Mouse (Mus musculus): ENCODE results near the gene Dcp1b. TPM values are rescaled to one million over a fixed set of nuclear protein-coding genes. Genes with fewer than 3 reads are reported as not detected.

The Dcp1b gene
- polyA plus RNA-seq, 1 experiment from 2014 or later, result 13.3 TPM

- H3K4me3 ChIP-seq, result peak overlapping the region; percentile 70
- no peak for ATAC-seq (replicated peaks)
- 63% methylated on average over 7 of the region's 7 CpGs for WGBS
Observed at GRCm38 (mm10) chr6:119176103-119176502, 1.1 kb downstream of the Dcp1b start.

DNA sequence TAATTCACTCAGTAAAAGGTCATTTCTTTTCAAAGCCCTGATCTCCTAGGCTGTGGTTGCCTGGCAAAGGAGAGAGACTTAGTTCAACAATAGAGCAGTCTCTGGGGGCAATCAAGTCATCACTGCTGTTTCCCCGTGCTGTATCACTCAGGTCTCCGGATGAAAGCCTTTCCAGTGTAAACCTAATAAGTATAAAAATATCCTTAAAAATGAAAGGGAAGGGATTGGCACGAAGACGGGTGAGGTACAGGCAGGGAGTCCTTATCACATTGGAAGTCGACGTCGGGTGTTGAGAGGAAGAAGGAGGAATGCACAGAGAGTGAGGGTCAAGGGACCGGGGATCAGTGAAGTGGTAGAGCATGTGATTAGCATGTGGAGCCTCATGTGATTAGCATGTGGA lies 2.0 kb downstream of the Dcp1b start:
- H3K27ac ChIP-seq (replicated peaks), result no peak overlapping the region
- no peaks in the 10 kb centered on the region for H3K27me3 ChIP-seq
- no peak for ATAC-seq (replicated peaks)

More at GRCm38 (mm10) chr6:119176103-119176502, 1.1 kb downstream of the Dcp1b start:
- no peaks in the 10 kb centered on the region for H3K27me3 ChIP-seq
- no peaks in the 10 kb centered on the region for H3K9me3 ChIP-seq
- H3K4me2 ChIP-seq (replicated peaks), result peak overlapping the region; percentile 66
- H3K9ac ChIP-seq (replicated peaks), result peak overlapping the region; percentile 88; the same call in 1 of the 2 replicates
- H3K36me3 ChIP-seq, result no peaks in the 10 kb centered on the region
- H3K27ac ChIP-seq (replicated peaks), result no peak overlapping the region
- peaks cover 17% of the 10 kb centered on the region for H3K4me1 ChIP-seq

GRCm38 (mm10) chr6:119180188-119180587 lies 5.1 kb downstream of the Dcp1b start:
- no peak overlapping the region for H3K4me2 ChIP-seq (replicated peaks)
- H3K27ac ChIP-seq (replicated peaks), result no peak overlapping the region

More for the DNA sequence above, 2.0 kb downstream of the Dcp1b start:
- no peak overlapping the region for H3K4me2 ChIP-seq (replicated peaks)
- no peak overlapping the region; the same call in 1 of the 2 replicates for H3K9ac ChIP-seq (replicated peaks)
- H3K9me3 ChIP-seq, result no peaks in the 10 kb centered on the region
- H3K36me3 ChIP-seq, result no peaks in the 10 kb centered on the region
- 70% methylated on average over 8 of the region's 8 CpGs for WGBS
- H3K4me3 ChIP-seq, result no peak overlapping the region
- peaks cover 17% of the 10 kb centered on the region for H3K4me1 ChIP-seq

GRCm38 (mm10) chr6:119182211-119182610 lies 7.2 kb downstream of the Dcp1b start:
- no peak for ATAC-seq (replicated peaks)
- H3K4me1 ChIP-seq, result no peaks in the 10 kb centered on the region; the same call in 1 of the 2 replicates
- H3K9me3 ChIP-seq, result no peaks in the 10 kb centered on the region
- H3K36me3 ChIP-seq, result peaks cover 8% of the 10 kb centered on the region; the same call in 1 of the 2 replicates
- no peak overlapping the region for H3K9ac ChIP-seq (replicated peaks)
- H3K27ac ChIP-seq (replicated peaks), result no peak overlapping the region
- no peaks in the 10 kb centered on the region for H3K27me3 ChIP-seq
- no peak overlapping the region for H3K4me3 ChIP-seq
- WGBS, result 90% methylated on average over 9 of the region's 9 CpGs
- H3K4me2 ChIP-seq (replicated peaks), result no peak overlapping the region

More at GRCm38 (mm10) chr6:119180188-119180587, 5.1 kb downstream of the Dcp1b start:
- Histone ChIP-seq H3K9me3 (no peaks in the 10 kb centered on the region), H3K4me1 (peaks cover 13% of the 10 kb centered on the region), H3K9ac (replicated peaks) (no peak overlapping the region), H3K36me3 (peaks cover 6% of the 10 kb centered on the region; the same call in 1 of the 2 replicates), H3K4me3 (no peak overlapping the region), H3K27me3 (no peaks in the 10 kb centered on the region)
- 88% methylated on average over 2 of the region's 2 CpGs for WGBS
- ATAC-seq (replicated peaks), result no peak

GRCm38 (mm10) chr6:119183781-119184180 lies 8.7 kb downstream of the Dcp1b start:
- H3K9ac ChIP-seq (replicated peaks), result no peak overlapping the region
- no peak overlapping the region for H3K27ac ChIP-seq (replicated peaks)
- 25% methylated on average over 3 of the region's 3 CpGs for WGBS
- H3K4me2 ChIP-seq (replicated peaks), result no peak overlapping the region
- peaks cover 11% of the 10 kb centered on the region; the same call in 1 of the 2 replicates for H3K36me3 ChIP-seq
- H3K9me3 ChIP-seq, result no peaks in the 10 kb centered on the region
- H3K27me3 ChIP-seq, result no peaks in the 10 kb centered on the region
- ATAC-seq (replicated peaks), result no peak
- no peak overlapping the region for H3K4me3 ChIP-seq
- no peaks in the 10 kb centered on the region for H3K4me1 ChIP-seq

DNA sequence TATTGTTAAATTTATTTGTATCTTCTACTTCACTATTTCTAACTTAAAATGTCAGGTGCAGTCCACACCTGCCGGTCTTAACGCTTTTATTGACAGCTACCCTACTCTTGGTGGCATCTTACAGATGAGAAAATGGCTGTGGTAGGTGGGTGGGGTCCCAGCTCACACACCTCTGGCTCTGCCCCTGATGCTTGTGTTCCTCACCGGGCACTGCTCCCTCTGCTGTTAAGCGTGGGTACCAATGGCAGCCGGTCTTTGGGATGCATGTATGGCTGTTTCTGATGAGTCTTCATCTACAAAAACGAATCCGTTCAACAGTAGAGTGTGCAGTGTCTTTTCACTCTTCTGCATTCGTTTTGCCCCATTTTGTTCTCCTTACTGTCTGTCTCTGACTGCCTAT lies 11.6 kb downstream of the Dcp1b start:
- H3K27ac ChIP-seq (replicated peaks), result no peak overlapping the region
- ATAC-seq (replicated peaks), result no peak
- peaks cover 31% of the 10 kb centered on the region; the same call in 1 of the 2 replicates for H3K36me3 ChIP-seq
- H3K4me1 ChIP-seq, result no peaks in the 10 kb centered on the region
- WGBS, result 57% methylated on average over 8 of the region's 8 CpGs
- no peaks in the 10 kb centered on the region for H3K9me3 ChIP-seq
- no peak overlapping the region for H3K9ac ChIP-seq (replicated peaks)
- H3K27me3 ChIP-seq, result no peaks in the 10 kb centered on the region
- no peak overlapping the region for H3K4me2 ChIP-seq (replicated peaks)
- no peak overlapping the region for H3K4me3 ChIP-seq

- H3K4me1 ChIP-seq, result no peaks in the 10 kb centered on the region
- H3K27me3 ChIP-seq, result no peaks in the 10 kb centered on the region
- no peaks in the 10 kb centered on the region for H3K9me3 ChIP-seq
- ATAC-seq (replicated peaks), result no peak
- no peak overlapping the region for H3K9ac ChIP-seq (replicated peaks)
- H3K36me3 ChIP-seq, result peaks cover 31% of the 10 kb centered on the region; the same call in 1 of the 2 replicates
- no peak overlapping the region for H3K4me2 ChIP-seq (replicated peaks)
- WGBS, result 46% methylated on average over 6 of the region's 6 CpGs
- H3K27ac ChIP-seq (replicated peaks), result no peak overlapping the region
- H3K4me3 ChIP-seq, result no peak overlapping the region
Observed at GRCm38 (mm10) chr6:119187631-119188030, 12.6 kb downstream of the Dcp1b start.

DNA sequence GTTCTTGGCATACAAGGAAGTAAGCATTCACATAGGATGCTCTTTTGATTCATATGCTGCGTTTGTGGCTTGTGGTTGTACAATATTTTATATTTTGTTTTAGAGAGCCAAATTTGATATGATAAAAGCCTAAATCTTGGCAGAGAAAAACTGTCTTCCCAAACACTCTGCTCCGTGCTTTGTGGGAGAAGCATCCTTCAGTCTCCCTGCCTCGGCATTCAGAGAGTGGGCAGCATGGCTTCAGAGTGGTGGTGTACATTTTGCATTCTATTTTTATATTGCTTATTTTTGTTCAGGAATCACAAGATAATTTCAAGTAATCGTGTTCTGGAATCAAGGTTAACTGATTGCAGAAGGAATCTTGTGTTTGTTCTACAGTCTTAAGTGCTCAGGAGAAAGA lies 16.4 kb downstream of the Dcp1b start:
- Histone ChIP-seq H3K9me3 (no peaks in the 10 kb centered on the region), H3K4me1 (0 out of 2 replicates have a peak, but pooled peaks cover 2% of the 10 kb centered on the region), H3K4me2 (replicated peaks) (no peak overlapping the region), H3K4me3 (no peak overlapping the region), H3K9ac (replicated peaks) (no peak overlapping the region), H3K36me3 (peaks cover 46% of the 10 kb centered on the region), H3K27me3 (no peaks in the 10 kb centered on the region), H3K27ac (replicated peaks) (no peak overlapping the region)
- 90% methylated on average over 4 of the region's 4 CpGs for WGBS
- ATAC-seq (replicated peaks), result no peak

DNA sequence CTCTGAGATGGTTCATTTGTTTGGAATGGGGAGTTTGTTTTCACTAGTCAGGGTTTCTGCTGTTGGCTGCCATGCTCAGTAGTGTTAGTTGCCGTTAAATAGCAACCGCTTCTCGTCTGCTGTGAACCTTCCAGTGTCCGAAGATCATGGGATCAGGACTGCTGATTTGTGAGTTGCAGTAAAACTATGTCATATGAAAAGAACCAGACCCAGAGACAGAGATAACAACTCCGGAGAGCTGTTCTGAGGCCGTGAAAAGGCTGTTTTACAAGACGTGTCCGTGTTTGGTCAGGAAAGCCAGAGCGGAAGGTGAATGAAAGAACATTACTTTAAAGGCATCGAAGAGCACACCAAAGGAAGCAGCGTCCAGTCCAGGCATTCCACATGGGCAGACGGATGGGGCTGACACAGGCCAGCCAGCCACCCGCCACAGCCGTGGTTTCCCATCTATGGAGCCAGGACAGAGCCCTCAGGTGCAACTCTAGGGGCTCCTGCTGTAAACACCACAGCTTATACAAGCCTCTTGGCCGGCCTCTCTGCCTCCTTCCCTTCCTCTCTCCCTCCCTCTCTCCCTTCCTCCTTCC lies 18.6 kb downstream of the Dcp1b start:
- Histone ChIP-seq H3K4me1 (peaks cover 24% of the 10 kb centered on the region), H3K27me3 (no peaks in the 10 kb centered on the region), H3K9ac (replicated peaks) (no peak overlapping the region), H3K9me3 (no peaks in the 10 kb centered on the region), H3K36me3 (peaks cover 40% of the 10 kb centered on the region), H3K4me3 (no peak overlapping the region), H3K27ac (replicated peaks) (no peak overlapping the region), H3K4me2 (replicated peaks) (no peak overlapping the region)
- ATAC-seq (replicated peaks), result no peak
- 93% methylated on average over 15 of the region's 15 CpGs for WGBS

DNA sequence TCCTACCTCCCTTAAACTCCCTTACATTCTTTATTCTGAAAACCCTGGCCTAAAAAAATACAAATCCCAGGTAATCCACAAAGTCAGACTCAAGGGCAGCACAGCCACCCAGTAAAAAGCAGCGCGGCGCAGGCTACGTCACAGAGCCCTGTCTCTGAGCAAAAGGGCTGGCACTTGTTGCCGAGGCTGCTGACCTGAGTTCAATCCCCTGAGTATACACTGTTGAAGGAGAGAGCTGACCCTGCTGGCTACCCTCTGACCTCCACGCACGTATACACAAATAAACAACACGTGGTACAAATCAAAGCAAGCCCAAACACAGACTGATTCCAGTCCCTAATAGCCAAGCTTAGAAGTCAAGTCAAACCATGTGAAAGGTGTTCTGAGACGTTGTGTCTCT lies 19.1 kb downstream of the Dcp1b start:
- no peak overlapping the region for H3K4me2 ChIP-seq (replicated peaks)
- no peak overlapping the region for H3K27ac ChIP-seq (replicated peaks)
- 92% methylated on average over 9 of the region's 9 CpGs for WGBS
- no peaks in the 10 kb centered on the region for H3K9me3 ChIP-seq
- no peak overlapping the region for H3K9ac ChIP-seq (replicated peaks)
- peaks cover 29% of the 10 kb centered on the region for H3K4me1 ChIP-seq
- ATAC-seq (replicated peaks), result no peak
- peaks cover 40% of the 10 kb centered on the region for H3K36me3 ChIP-seq
- H3K27me3 ChIP-seq, result no peaks in the 10 kb centered on the region
- no peak overlapping the region for H3K4me3 ChIP-seq

GRCm38 (mm10) chr6:119194601-119195000 lies 19.5 kb downstream of the Dcp1b start:
- Histone ChIP-seq H3K36me3 (peaks cover 36% of the 10 kb centered on the region), H3K4me3 (no peak overlapping the region), H3K9me3 (no peaks in the 10 kb centered on the region), H3K9ac (replicated peaks) (no peak overlapping the region), H3K27me3 (no peaks in the 10 kb centered on the region), H3K4me1 (peaks cover 33% of the 10 kb centered on the region), H3K4me2 (replicated peaks) (no peak overlapping the region), H3K27ac (replicated peaks) (no peak overlapping the region)
- 91% methylated on average over 7 of the region's 7 CpGs for WGBS
- no peak for ATAC-seq (replicated peaks)

DNA sequence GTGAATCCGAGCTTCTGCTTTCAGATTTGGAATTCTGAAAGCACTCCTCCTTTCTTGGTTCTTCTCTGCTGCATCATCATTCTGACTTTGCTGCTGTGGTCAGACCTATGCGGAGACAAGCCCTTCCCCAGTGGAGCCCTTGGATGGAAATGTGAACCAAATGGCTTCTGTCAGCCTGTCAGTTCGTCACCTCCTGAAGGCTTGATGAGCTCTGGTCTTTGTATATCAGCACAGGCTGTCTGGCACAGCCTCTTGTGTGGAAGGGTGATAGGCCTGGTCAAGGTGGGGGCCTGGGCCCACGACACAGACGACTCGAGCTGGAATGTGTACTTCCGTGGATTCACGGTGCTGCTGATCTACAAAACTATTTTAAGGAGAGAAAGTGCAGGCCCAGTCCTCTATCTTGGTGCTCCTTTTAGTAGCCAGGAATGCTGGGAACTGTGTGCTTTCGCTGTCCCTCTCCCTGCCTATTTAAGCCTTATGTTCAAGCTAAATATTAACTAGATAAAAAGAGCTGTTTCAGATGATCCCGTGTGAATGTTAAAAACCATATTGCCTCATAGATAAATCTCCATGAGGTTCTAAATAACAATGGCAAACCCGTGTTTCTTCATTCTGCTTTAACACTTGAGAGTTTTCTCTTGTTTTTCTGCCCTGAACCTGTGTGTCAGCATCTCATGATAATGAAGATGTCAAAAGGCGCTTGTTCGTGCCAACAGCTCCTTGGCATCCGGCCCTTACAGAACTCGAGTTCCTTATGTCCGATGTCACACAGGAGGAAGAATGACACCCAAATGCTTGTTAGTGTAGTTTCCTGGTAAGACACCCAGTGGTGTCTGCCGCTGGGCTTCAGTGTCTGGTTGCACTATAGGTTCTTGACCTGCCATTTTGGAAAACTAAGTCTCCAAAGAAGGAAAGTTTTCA lies 21.6 kb downstream of the Dcp1b start, which contains the start of gene Cacna1c:
Gene Cacna1c (minus strand): TSS at position 37 of the 924 bp plus-strand sequence.
- no peak within 1 kb of the TSS; the same call in 1 of the 2 replicates for H3K27ac ChIP-seq (replicated peaks)
- peaks cover 41% of the 10 kb centered on the region for H3K4me1 ChIP-seq
- no peaks in the 10 kb centered on the region for H3K27me3 ChIP-seq
- ATAC-seq (replicated peaks), result no peak
- no peak within 1 kb of the TSS for H3K4me3 ChIP-seq
- WGBS, result 66% methylated on average over 17 of the region's 17 CpGs
- no peaks in the 10 kb centered on the region for H3K9me3 ChIP-seq
- H3K9ac ChIP-seq (replicated peaks), result no peak within 1 kb of the TSS
- H3K4me2 ChIP-seq (replicated peaks), result no peak within 1 kb of the TSS
- H3K36me3 ChIP-seq, result peaks cover 23% of the 10 kb centered on the region
